Mouse (Mus musculus) bone marrow, adult 2 months (tissue): ENCODE data around the gene Piezo1.

ENCODE experiments used
- CTCF ChIP-seq: fragments of 200-500 bp; IDR thresholded peaks from 2 replicates; pipeline ENCODE4 v1.5.1; 2011; ENCODE audit warnings: low read length, control low read depth; ENCODE audit not compliant: control insufficient read depth, insufficient read depth
- POLR2A ChIP-seq: fragments of 200-500 bp; IDR thresholded peaks from 2 replicates; pipeline ENCODE4 v1.6.1; 2011; ENCODE audit warnings: low read depth, mild to moderate bottlenecking, control low read depth, low read length, borderline replicate concordance; ENCODE audit not compliant: control insufficient read depth

DNA sequence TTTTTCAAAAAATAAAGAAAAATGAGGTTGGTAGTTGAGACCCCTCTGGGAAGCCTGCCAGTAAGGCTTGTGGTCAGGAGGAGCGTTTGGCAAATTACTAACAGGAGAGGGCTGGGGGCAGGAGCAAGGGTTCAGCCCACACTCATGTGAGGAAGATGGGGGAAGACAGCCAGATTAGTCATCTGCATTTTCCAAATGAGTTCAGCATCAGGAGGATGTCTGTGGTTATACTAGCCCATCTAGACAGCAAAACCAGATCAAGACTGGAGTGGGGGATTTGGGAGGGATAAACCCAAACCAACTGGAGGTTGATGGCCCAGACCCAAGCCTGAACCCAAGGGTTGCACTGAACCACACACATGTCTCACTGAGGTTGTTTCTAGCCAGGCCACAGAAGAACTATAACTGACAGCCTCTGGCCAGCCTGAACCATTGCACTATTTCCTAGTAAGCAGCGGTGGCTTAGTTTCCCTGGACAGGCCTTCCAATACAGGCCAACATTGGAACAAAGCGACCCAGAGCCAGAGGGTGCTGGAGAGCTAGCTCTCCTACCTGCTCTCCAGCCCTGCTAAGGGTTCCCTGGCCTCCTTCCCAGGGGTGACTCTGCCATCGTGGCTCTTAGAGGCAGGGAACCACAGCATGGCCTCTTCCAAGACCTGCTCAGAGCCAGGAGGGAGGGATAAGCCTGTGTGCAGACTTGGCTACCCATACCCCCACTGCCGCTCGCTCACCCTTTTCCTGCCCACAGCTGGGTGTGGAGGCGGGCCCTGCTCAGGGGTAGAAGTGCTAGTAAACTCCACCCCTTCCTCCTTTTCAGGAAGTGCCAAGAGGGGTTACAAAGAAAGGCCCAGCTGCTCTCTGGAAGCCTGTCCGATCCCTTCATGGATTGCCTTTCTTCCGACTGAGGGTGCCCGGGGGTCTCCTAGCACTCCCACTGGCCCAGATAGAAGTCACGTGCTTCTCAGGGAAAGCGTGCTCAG lies 5.2 kb upstream of the Piezo1 start:
- TF ChIP-seq CTCF, result no peak
- peak; percentile 79 for TF ChIP-seq POLR2A
